Mouse (Mus musculus) stomach, embryonic 16.5 days (tissue): ENCODE measurements at regions not wholly inside any gene's neighbourhood (a gene's known extent, or its start where the extent isn't known, plus 50 kb on each side); places are given as distances from the start of the nearest gene placed in this dataset. TPM values are rescaled to one million over a fixed set of nuclear protein-coding genes. Genes with fewer than 3 reads are reported as not detected.

Experiments
- microRNA-seq: library from miRNA; unstranded; fragments of <30 nt; microRNA quantifications from one replicate; pipeline ENCODE4, GENCODE M21; 2016

Small RNAs in the stretch of these regions (microRNA-seq; reads per million reads assigned to microRNA genes)
- not detected for gene Mir6363
